Mouse (Mus musculus) forebrain, postnatal 0 days (tissue): Measurements from ENCODE around the gene Ccdc191. TPM values are rescaled to one million over a fixed set of nuclear protein-coding genes. Genes with fewer than 3 reads are reported as not detected.

Experiments
- ATAC-seq: fragments of 200-750 bp; cut with Nextera tagmentation; 2 replicates; pipeline ENCODE4 v1.8.0; 2017; ENCODE audit warnings: mild to moderate bottlenecking, moderate library complexity
- DNase-seq: peaks from one replicate; pipeline ENCODE4 v3.0.0-alpha.2; 2015
- H3K27ac ChIP-seq: fragments of 300-500 bp; sonication (generic); 2 replicates; pipeline ENCODE4 v1.5.1; 2014; ENCODE audit warnings: low read depth, mild to moderate bottlenecking, antibody characterized with exemption, low read length, moderate library complexity, mixed read lengths
- H3K27me3 ChIP-seq: fragments of 300-500 bp; sonication (generic); 2 replicates; pipeline ENCODE4 v1.6.1; 2014; ENCODE audit warnings: mild to moderate bottlenecking, low read length, mixed read lengths; ENCODE audit not compliant: insufficient read depth
- H3K36me3 ChIP-seq: fragments of 300-500 bp; sonication (generic); 2 replicates; pipeline ENCODE4 v1.6.1; 2014; ENCODE audit warnings: mild to moderate bottlenecking, moderate library complexity; ENCODE audit not compliant: insufficient read depth
- H3K4me1 ChIP-seq: fragments of 300-500 bp; sonication (generic); 2 replicates; pipeline ENCODE4 v1.6.1; 2014; ENCODE audit warnings: antibody characterized with exemption; ENCODE audit not compliant: insufficient read depth
- H3K4me2 ChIP-seq: fragments of 300-500 bp; sonication (generic); 2 replicates; pipeline ENCODE4 v1.6.1; 2014; ENCODE audit warnings: low read depth, mild to moderate bottlenecking, moderate library complexity
- H3K4me3 ChIP-seq: fragments of 300-500 bp; sonication (generic); 2 replicates; pipeline ENCODE4 v1.5.1; 2014; ENCODE audit warnings: low read depth, low read length, mixed read lengths
- H3K9ac ChIP-seq: fragments of 300-500 bp; sonication (generic); 2 replicates; pipeline ENCODE4 v1.6.1; 2014; ENCODE audit warnings: mild to moderate bottlenecking
- H3K9me3 ChIP-seq: fragments of 300-500 bp; sonication (generic); 2 replicates; pipeline ENCODE4 v1.6.1; 2016; ENCODE audit warnings: low read length
- CTCF ChIP-seq: sonication (generic); IDR thresholded peaks from 2 replicates; pipeline ENCODE4 v1.5.1; 2016; ENCODE audit warnings: antibody characterized with exemption, control low read depth, low read depth
- whole genome bisulfite sequencing: fragments of 180-500 bp; shearing (Covaris S2); extraction: QIAGEN DNeasy Blood & Tissue Kit; methylation state at CpG from one replicate; pipeline ENCODE4 v1.1.7; 2014; 5-methylcytosine and 5-hydroxymethylcytosine counted together
- microRNA-seq, 2 experiments: library from miRNA; unstranded; fragments of <30 nt; microRNA quantifications; one replicate each; pipeline ENCODE4; 2016
- polyA plus RNA-seq: library from polyadenylated mRNA; unstranded; fragments of >200 nt; fragmentation: Nextera tagmentation; extraction: Ambion mirVana; gene quantifications from 2 replicates; pipeline ENCODE4 v1.2.1, GENCODE M21; 2015
- total RNA-seq: library from RNA; depleted of rRNA; stranded (reverse); fragments of >200 nt; gene quantifications from 2 replicates; pipeline ENCODE4 v1.2.3, GENCODE M21; 2014; rRNA removed

Ccdc191 gene
- total and polyA plus RNA-seq, 2 experiments from 2014 or later: 6.1 to 7.9 TPM

- TF ChIP-seq CTCF: no peak
- Histone ChIP-seq H3K4me3 (no peak overlapping the region), H3K36me3 (no peaks in the 10 kb centered on the region), H3K4me2 (no peak overlapping the region), H3K27ac (no peak overlapping the region), H3K27me3 (no peaks in the 10 kb centered on the region), H3K9ac (no peak overlapping the region), H3K9me3 (no peaks in the 10 kb centered on the region), H3K4me1 (no peaks in the 10 kb centered on the region)
- ATAC-seq (no peak), DNase-seq (no peak)
- WGBS: 80% methylated on average over 5 of the region's 5 CpGs
These were observed 112.5 kb downstream of the Ccdc191 start for GRCm38 (mm10) chr16:44002086-44002485.

DNA sequence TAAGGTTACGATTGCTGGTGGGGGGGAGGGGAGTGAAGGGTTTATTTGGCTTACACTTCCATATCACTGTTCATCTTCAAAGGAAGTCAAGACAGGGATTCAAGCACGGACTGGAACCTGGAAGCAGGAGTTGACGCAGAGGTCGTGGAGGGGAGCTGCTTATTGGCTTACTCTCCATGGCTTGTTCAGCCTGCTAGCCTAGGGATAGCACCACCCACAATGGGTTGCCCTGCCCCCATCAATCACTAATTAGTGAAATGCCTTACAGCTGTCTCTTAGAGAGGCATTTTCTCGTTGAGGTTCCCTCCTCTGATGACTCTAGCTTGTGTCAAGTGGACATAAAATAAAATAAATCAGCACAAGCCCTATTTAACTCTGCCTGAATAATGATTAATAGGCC lies 121.4 kb downstream of the Ccdc191 start:
- Histone ChIP-seq H3K27ac (no peak overlapping the region), H3K27me3 (no peaks in the 10 kb centered on the region), H3K4me3 (no peak overlapping the region), H3K4me1 (no peaks in the 10 kb centered on the region), H3K9ac (no peak overlapping the region), H3K4me2 (no peak overlapping the region), H3K9me3 (0 out of 2 replicates have a peak, but pooled peaks cover 3% of the 10 kb centered on the region), H3K36me3 (no peaks in the 10 kb centered on the region)
- TF ChIP-seq CTCF: no peak
- DNase-seq (no peak), ATAC-seq (no peak)
- 71% methylated on average over 5 of the region's 5 CpGs for WGBS

Small RNA genes within 50 kb of the gene (microRNA-seq; reads per million reads assigned to microRNA genes)
- gene Mir3470b: 0 reads per million in 2 experiments

Other genes starting within 250 kb of the Ccdc191 start
- 0.54 TPM in 1 of 2 replicates, not detected in the other for gene Tigit, start 225.7 kb upstream of the Ccdc191 start, total RNA-seq
- gene Tigit, start 225.7 kb upstream of the Ccdc191 start, polyA plus RNA-seq: 0.17 TPM in 1 of 2 replicates, not detected in the other
- 0.23 and 0.86 TPM in 2 replicates for gene Drd3, start 135.8 kb upstream of the Ccdc191 start, total RNA-seq
- not detected in 2 replicates for gene Drd3, start 135.8 kb upstream of the Ccdc191 start, polyA plus RNA-seq
- 32.5 and 32.8 TPM in 2 replicates for gene Qtrt2, start 37.0 kb downstream of the Ccdc191 start, total RNA-seq
- gene Qtrt2, start 37.0 kb downstream of the Ccdc191 start, polyA plus RNA-seq: 9.6 and 11.7 TPM in 2 replicates
- 9.0 and 10.8 TPM in 2 replicates for gene Zdhhc23, start 90.0 kb downstream of the Ccdc191 start, total RNA-seq
- gene Zdhhc23, start 90.0 kb downstream of the Ccdc191 start, polyA plus RNA-seq: 2.9 and 5.4 TPM in 2 replicates
- 2.7 and 4.4 TPM in 2 replicates for gene Gramd1c, start 173.5 kb downstream of the Ccdc191 start, total RNA-seq
- gene Gramd1c, start 173.5 kb downstream of the Ccdc191 start, polyA plus RNA-seq: 0.93 and 2.1 TPM in 2 replicates
- gene Atp6v1a, start 249.9 kb downstream of the Ccdc191 start, total RNA-seq: 192 TPM in 2 replicates
- gene Atp6v1a, start 249.9 kb downstream of the Ccdc191 start, polyA plus RNA-seq: 132 and 149 TPM in 2 replicates